Mouse (Mus musculus) liver, adult (tissue): ENCODE measurements around the gene Fam71e2.

Experiments
- GATA4 ChIP-seq: IDR thresholded peaks from 2 replicates; pipeline ENCODE4 v1.6.1; 2014; ENCODE audit warnings: mild to moderate bottlenecking, low read length; ENCODE audit not compliant: insufficient replicate concordance

Gene Fam71e2

GRCm38 (mm10) chr7:4746326-4746980, 24.6 kb downstream of the Fam71e2 start:
- TF ChIP-seq GATA4: no peak

GRCm38 (mm10) chr7:4744886-4745285, 26.2 kb downstream of the Fam71e2 start:
- no peak for TF ChIP-seq GATA4

- no peak for TF ChIP-seq GATA4
Observed at GRCm38 (mm10) chr7:4743354-4743753, 27.7 kb downstream of the Fam71e2 start.

GRCm38 (mm10) chr7:4742482-4742819, 28.7 kb downstream of the Fam71e2 start:
- no peak for TF ChIP-seq GATA4

DNA sequence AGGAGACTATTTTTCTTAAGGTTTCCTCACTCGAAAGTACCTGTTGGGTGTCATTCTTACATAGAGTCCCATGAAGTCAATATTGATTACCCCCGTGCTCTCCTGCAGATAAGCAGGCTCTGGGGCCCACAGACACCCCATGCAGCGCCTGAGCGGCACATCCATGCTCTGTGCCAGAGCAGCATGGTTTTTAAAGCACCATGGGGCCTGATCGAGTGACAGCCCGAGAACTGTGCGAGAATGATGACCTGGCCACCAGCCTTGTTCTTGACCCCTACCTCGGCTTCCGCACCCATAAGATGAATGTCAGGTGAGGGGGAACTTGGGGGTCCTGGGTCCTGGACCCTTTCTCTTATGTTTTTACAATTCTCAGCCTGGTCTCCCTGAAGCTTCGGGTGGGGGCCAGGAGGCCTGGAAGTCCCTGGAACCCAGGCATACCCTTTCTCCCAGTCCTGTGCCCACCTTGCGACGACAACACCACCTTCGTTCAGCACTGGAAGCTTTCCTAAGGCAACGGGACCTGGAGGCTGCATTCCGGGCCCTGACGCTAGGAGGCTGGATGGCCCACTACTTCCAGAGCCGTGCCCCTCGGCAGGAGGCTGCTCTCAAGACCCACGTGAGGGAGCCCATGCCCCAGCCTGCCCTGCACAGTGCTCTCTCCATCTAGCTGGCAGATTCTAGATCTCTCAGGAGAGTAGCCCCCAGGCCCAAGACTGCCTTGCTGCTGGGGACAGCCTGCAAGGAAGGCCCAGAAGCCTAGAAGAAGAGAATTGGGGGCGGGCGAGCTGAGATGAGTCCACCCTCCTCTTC, 29.2 kb downstream of the Fam71e2 start:
- TF ChIP-seq GATA4: no peak

- no peak for TF ChIP-seq GATA4
Observed at GRCm38 (mm10) chr7:4741151-4741550, 30.0 kb downstream of the Fam71e2 start.

DNA sequence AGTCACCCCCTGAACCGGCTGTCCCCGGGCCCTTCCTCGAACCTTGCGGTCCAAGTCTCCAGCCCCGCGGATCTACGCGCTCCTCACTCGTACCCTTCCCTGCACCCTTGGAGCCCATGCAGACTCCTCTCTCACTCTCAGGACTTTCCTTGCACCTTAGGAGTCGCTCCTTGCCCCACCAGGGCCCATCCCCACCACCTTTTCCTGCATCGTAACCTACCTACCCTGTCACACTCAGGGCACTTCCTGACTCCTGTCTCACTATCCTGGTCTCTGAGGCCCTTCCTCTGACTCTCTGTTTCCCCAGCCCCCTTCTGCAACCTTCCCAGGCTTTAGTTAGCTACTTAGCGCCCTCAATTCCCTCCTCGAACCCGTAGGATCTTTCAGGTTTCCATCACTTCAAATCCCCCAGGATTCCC, 30.8 kb downstream of the Fam71e2 start:
- TF ChIP-seq GATA4: no peak

DNA sequence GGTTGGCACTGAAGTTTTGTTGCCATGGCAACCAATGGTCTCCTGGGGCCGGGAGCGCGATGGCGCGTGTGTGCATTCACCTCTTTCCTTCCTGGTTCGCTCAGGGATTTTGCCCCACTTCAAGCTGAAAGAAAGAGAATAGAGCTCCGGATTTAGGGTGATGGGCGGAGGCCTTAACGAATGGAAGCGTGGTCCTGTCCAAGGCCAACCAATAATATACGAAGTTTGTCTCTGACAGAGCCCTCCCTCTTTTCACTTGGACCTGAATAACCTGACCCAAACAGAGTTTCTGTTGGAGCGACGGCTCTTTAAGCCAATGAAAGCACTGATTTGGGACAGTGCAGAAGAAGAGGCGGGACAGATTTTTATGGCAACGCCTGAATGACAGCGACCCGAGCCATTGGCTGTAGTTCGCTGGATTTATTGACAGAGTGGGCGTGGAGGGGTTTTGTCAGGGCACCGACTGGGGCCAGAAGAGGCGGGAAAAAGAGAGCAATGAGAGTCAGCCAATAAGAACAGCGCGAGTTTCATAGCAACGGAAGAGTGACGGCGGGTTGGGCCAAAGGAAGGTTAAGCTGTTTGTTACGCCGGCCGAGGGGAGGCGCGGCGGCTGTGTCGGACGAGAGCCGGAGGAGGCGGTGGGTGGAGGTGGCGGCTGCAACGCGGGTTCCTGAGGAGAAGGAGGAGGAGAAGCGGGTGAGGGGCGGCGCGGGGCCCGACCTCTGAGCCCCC, 31.4 kb downstream of the Fam71e2 start, which contains the start of gene Kmt5c:
Kmt5c (plus strand) TSS at position 572 of the 732 bp plus-strand sequence.
- TF ChIP-seq GATA4: no peak

DNA sequence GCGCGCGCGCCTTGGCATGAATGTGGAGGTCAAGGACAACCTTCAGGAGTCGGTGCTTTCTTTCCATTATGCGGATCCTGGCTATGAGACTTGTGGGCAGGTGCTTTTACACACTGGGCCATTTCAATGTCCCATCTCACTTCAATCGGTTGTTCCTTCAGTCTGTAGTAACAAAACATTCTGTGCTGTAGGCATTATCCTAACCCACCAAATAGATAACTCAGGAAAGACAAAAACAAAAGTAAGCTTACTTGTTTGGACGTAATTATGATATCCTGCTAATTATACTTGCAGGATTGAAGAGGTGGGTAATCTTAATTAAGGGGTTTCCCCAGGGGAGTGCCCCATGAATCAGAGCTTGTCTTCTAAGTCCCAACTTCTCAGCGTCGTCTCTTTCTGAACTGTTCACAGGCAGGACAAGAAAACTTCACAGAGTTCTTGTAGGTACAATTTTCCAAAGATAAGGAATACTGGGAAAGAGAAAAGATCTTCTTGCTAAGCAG, 32.0 kb downstream of the Fam71e2 start:
- TF ChIP-seq GATA4: no peak

- TF ChIP-seq GATA4: no peak
Observed at GRCm38 (mm10) chr7:4732968-4733392, 38.1 kb downstream of the Fam71e2 start.

- no peak for TF ChIP-seq GATA4
Observed at GRCm38 (mm10) chr7:4731090-4731489, 40.0 kb downstream of the Fam71e2 start.

- no peak for TF ChIP-seq GATA4
Observed at GRCm38 (mm10) chr7:4725169-4725568, 45.9 kb downstream of the Fam71e2 start, which contains the start of gene Tmem150b. TSS of gene Tmem150b (minus strand) at chr7:4725249.

- no peak for TF ChIP-seq GATA4
Observed at GRCm38 (mm10) chr7:4724359-4724758, 46.7 kb downstream of the Fam71e2 start.

- no peak for TF ChIP-seq GATA4
Observed at GRCm38 (mm10) chr7:4723508-4723907, 47.6 kb downstream of the Fam71e2 start.

GRCm38 (mm10) chr7:4719276-4719675, 51.8 kb downstream of the Fam71e2 start:
- TF ChIP-seq GATA4: no peak
